Mouse (Mus musculus): ENCODE results near the gene Psd. TPM values are rescaled to one million over a fixed set of nuclear protein-coding genes. Genes with fewer than 3 reads are reported as not detected.

Psd gene
- polyA plus RNA-seq, 1 experiment from 2014 or later: 58.4 TPM

DNA sequence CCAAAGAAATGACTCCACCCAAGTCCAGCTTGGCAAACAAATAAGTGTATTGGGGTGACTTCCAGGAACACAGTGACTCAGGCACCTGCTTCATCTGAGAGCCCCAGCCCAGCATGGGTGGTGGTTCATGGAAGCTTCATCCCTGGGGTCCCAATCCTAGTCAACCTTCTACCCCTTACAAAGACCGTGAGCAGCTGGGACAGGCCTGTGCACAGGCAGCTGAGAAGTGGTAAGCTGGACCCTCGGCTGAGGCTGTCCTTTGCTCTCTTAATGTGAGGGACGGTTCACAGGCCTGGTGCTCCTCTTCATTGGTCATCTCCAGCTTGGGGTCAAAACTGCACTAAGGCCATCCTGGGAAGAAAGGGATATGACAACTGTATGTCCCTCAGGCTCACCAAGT is 39.4 kb downstream of the Psd start:
- H3K4me2 ChIP-seq: no peak overlapping the region
- no peaks in the 10 kb centered on the region for H3K9me3 ChIP-seq
- H3K4me3 ChIP-seq: no peak overlapping the region
- no peaks in the 10 kb centered on the region for H3K4me1 ChIP-seq (replicated peaks)
- H3K36me3 ChIP-seq: peaks cover 52% of the 10 kb centered on the region
- WGBS: 94% methylated on average over 3 of the region's 3 CpGs
- H3K27ac ChIP-seq: no peak overlapping the region
- no peak overlapping the region for H3K9ac ChIP-seq
- no peaks in the 10 kb centered on the region for H3K27me3 ChIP-seq
- ATAC-seq (ENCODE audit: low FRiP score): no peak

DNA sequence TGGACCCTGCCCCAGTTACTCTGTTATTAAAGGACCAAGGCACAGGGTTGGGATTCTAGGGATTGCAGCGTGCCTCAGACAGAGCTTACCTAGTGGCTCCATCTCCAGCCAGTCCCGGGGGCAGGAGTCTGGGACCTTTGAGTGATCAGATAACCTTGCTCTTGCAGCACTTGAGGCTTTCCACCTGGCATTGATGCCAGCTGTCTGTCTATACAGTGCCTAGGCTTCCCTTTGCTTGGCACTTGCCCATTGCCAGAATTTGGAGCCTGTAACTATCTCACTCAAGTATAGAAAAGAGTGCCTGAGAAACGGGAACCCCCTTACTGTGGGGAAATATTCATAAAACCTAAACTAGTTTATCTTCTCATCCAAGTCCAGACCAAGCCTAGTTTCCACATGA is 40.0 kb downstream of the Psd start:
- Histone ChIP-seq H3K36me3 (peaks cover 59% of the 10 kb centered on the region), H3K27ac (no peak overlapping the region), H3K27me3 (no peaks in the 10 kb centered on the region), H3K4me1 (replicated peaks) (no peaks in the 10 kb centered on the region), H3K9me3 (no peaks in the 10 kb centered on the region), H3K4me3 (no peak overlapping the region), H3K9ac (no peak overlapping the region), H3K4me2 (no peak overlapping the region)
- 95% methylated on average over 3 of the region's 3 CpGs for WGBS
- ATAC-seq (ENCODE audit: low FRiP score): no peak

DNA sequence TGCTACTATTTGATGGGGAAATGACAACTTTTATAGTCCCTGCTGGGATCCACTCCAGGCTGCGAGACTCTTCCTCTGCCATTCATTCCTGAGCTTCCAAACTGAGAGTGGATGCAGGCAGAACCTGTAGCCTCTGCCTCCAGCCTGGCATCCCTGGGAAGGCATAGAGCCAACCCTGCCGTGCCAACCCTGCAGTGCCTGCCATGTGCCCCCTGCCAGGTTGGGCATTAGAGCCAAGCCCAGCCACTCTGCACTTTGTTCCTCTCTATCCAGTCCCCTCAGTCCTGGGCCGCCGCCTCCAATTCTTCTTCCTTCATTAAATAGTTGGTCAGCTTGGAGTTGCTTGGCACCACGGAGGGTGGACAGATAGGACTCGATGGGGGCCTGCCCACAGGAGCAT is 40.9 kb downstream of the Psd start:
- Histone ChIP-seq H3K4me1 (replicated peaks) (no peaks in the 10 kb centered on the region), H3K4me3 (no peak overlapping the region), H3K9me3 (no peaks in the 10 kb centered on the region), H3K9ac (no peak overlapping the region), H3K4me2 (no peak overlapping the region), H3K36me3 (peaks cover 67% of the 10 kb centered on the region), H3K27ac (no peak overlapping the region), H3K27me3 (no peaks in the 10 kb centered on the region)
- ATAC-seq (ENCODE audit: low FRiP score): no peak
- WGBS: 90% methylated on average over 6 of the region's 6 CpGs

DNA sequence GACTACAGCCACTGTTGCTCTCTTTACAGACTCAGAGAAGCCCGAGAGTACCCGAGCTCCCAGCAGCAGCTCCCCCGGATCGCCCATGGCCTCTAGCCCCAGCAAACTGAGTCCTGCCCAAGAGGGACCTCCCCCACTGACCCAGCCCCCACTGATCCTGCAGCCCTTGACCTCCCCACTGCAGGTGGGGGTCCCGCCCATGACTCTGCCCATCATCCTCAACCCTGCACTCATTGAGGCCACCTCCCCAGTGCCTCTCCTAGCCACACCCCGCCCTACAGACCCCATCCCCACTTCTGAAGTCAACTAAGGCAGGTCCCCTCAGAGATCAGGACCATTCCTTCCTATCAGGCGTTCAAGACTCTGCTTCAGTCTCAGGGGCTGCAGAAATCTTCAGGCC is 41.3 kb downstream of the Psd start:
- H3K4me1 ChIP-seq (replicated peaks): no peaks in the 10 kb centered on the region
- H3K4me3 ChIP-seq: no peak overlapping the region
- no peaks in the 10 kb centered on the region for H3K9me3 ChIP-seq
- ATAC-seq (ENCODE audit: low FRiP score): no peak
- WGBS: 85% methylated on average over 7 of the region's 7 CpGs
- H3K9ac ChIP-seq: no peak overlapping the region
- peaks cover 72% of the 10 kb centered on the region for H3K36me3 ChIP-seq
- H3K27me3 ChIP-seq: no peaks in the 10 kb centered on the region
- H3K4me2 ChIP-seq: no peak overlapping the region
- H3K27ac ChIP-seq: no peak overlapping the region

DNA sequence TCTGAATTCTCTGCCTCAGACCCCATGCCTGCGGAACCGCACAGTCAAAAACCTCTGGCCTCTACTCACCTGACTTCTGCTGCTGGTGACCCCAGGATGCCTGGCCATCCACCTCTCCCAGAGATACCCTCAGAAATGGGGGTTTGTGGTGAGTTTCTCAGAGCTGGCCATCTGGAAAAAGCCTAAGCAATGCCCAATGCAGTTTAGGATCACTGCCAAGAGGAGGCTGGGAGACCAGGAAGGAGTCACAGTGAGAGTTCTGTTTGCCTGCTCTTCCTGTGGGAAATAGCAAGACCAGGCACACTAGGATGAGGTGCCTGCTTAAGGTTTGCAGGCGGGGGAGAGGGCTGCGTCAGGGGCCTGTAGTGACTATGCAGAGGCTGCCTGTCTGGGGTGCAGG is 42.3 kb downstream of the Psd start:
- H3K4me1 ChIP-seq (replicated peaks): no peaks in the 10 kb centered on the region
- no peak overlapping the region for H3K4me3 ChIP-seq
- no peaks in the 10 kb centered on the region for H3K27me3 ChIP-seq
- H3K36me3 ChIP-seq: peaks cover 81% of the 10 kb centered on the region
- H3K9me3 ChIP-seq: no peaks in the 10 kb centered on the region
- WGBS: 97% methylated on average over 4 of the region's 4 CpGs
- no peak overlapping the region for H3K4me2 ChIP-seq
- ATAC-seq (ENCODE audit: low FRiP score): no peak
- H3K9ac ChIP-seq: no peak overlapping the region
- H3K27ac ChIP-seq: no peak overlapping the region

DNA sequence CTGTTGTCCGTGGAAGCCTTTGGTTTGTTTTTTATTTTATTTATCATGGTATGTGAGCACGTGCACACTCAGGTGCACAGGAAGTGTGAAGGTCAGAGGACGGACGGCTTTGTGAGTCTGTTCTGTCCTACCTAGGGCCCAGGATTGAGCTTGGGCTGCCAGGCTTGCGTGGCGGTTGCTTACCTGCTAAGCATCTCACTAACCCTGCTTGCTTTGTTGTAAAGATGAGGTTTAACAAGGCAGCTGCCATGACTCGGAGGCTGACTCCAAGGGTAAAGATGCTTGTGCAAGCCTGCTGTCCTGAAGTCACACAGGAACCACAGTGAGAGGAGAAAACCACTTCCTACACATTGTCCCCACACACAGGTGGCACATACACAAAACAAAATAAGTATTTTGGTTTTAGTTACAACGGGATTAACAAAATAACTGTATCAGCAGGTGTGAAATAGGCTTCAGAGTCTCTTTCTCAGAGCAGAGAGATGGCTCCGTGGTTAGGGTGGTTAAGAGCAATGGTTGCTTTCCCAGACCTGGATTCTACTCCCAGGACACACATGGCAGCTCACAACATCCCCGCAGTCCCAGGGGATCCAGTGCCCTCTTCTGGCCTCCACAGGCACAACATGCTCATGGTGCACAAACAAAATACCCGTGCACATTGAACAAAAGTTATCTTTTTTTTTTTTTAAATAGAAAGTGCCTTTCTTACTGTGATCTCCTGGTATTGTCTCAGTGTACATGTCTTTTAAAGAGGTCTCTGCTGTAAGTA is 44.7 kb downstream of the Psd start:
- H3K9me3 ChIP-seq: no peaks in the 10 kb centered on the region
- H3K4me1 ChIP-seq (replicated peaks): no peaks in the 10 kb centered on the region
- no peak for ATAC-seq (ENCODE audit: low FRiP score)
- WGBS: 96% methylated on average over 11 of the region's 11 CpGs
- H3K27ac ChIP-seq: no peak overlapping the region
- peaks cover 92% of the 10 kb centered on the region for H3K36me3 ChIP-seq
- no peaks in the 10 kb centered on the region for H3K27me3 ChIP-seq
- no peak overlapping the region for H3K4me3 ChIP-seq
- H3K4me2 ChIP-seq: no peak overlapping the region
- no peak overlapping the region for H3K9ac ChIP-seq

DNA sequence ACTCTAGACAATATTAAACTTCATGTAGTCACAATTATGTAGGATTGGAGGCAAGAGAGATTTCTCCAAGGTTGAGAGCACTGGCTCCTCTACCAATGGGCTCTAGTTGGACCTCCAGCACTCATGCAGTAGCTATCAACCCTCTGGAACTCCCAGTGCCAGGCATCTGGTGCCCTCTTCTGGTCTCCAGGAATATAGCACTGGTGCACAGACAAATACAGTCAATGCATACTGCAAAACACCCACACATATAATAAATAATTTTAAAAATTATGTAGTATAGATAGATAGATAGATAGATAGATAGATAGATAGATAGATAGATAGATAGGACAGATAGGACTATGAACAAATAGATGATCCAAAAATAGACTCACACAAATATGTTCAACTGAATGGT is 51.6 kb downstream of the Psd start:
- Histone ChIP-seq H3K27me3 (no peaks in the 10 kb centered on the region), H3K4me2 (no peak overlapping the region), H3K36me3 (peaks cover 84% of the 10 kb centered on the region), H3K27ac (no peak overlapping the region), H3K9me3 (peaks cover 3% of the 10 kb centered on the region; the same call in 1 of the 2 replicates), H3K4me3 (no peak overlapping the region), H3K4me1 (replicated peaks) (no peaks in the 10 kb centered on the region), H3K9ac (no peak overlapping the region)
- ATAC-seq (ENCODE audit: low FRiP score): no peak

DNA sequence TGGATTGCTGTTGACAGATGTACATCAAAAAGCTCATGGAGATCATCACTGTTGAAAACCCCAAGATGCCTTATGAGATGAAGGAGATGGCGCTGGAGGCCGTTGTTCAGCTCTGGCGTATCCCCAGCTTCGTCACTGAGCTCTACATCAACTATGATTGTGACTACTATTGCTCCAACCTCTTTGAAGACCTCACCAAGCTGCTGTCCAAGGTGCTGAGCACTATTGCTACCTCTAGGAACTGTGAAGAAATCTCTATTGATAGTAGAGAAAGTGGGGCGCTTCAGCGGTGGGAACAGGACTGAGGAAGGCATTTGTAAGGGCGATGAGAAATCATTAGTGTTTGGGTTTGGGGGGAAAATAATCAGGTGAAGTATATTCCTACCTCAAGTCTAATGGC is 62.2 kb downstream of the Psd start:
- Histone ChIP-seq H3K4me3 (no peak overlapping the region), H3K9ac (no peak overlapping the region), H3K9me3 (no peaks in the 10 kb centered on the region), H3K27ac (no peak overlapping the region), H3K4me2 (no peak overlapping the region), H3K27me3 (no peaks in the 10 kb centered on the region), H3K4me1 (replicated peaks) (no peaks in the 10 kb centered on the region), H3K36me3 (peaks cover 100% of the 10 kb centered on the region)
- WGBS: 94% methylated on average over 7 of the region's 7 CpGs
- no peak for ATAC-seq (ENCODE audit: low FRiP score)

MicroRNAs encoded within 50 kb of the gene (microRNA counts, 519-probe panel; counts per million panel counts)
- microRNA mmu-miR-146b: 51.3 counts per million

Small RNAs within 50 kb of the gene (microRNA-seq; reads per million reads assigned to microRNA genes)
- 1.9 reads per million for gene Mir146b

Other genes with a start within 250 kb of the Psd start
- not detected in 2 replicates for gene Elovl3, start 195.3 kb downstream of the Psd start, polyA plus RNA-seq (2015; fragmentation: Nextera tagmentation; extraction: Ambion mirVana)
- 0.23 and 0.31 TPM in 2 replicates for gene Pitx3, start 178.8 kb downstream of the Psd start, polyA plus RNA-seq (2015; fragmentation: Nextera tagmentation; extraction: Ambion mirVana)
- 71.6 and 80.4 TPM in 2 replicates for gene Gbf1, start 174.6 kb downstream of the Psd start, polyA plus RNA-seq (2015; fragmentation: Nextera tagmentation; extraction: Ambion mirVana)
- gene Nfkb2, start 22.8 kb downstream of the Psd start, polyA plus RNA-seq (2015; fragmentation: Nextera tagmentation; extraction: Ambion mirVana): 2.3 and 2.4 TPM in 2 replicates
- 39.8 and 40.0 TPM in 2 replicates for gene Fbxl15, start 1.0 kb upstream of the Psd start, polyA plus RNA-seq (2015; fragmentation: Nextera tagmentation; extraction: Ambion mirVana)
- gene Cuedc2, start 11.5 kb upstream of the Psd start, polyA plus RNA-seq (2015; fragmentation: Nextera tagmentation; extraction: Ambion mirVana): 317 and 326 TPM in 2 replicates
- gene Mfsd13a, start 14.0 kb upstream of the Psd start, polyA plus RNA-seq (2015; fragmentation: Nextera tagmentation; extraction: Ambion mirVana): 8.2 and 11.2 TPM in 2 replicates
- gene 2310034G01Rik, start 23.1 kb upstream of the Psd start, polyA plus RNA-seq (2015; fragmentation: Nextera tagmentation; extraction: Ambion mirVana): 2.4 and 2.7 TPM in 2 replicates
- 310 and 317 TPM in 2 replicates for gene Actr1a, start 68.6 kb upstream of the Psd start, polyA plus RNA-seq (2015; fragmentation: Nextera tagmentation; extraction: Ambion mirVana)
- 25.0 and 26.3 TPM in 2 replicates for gene Sufu, start 69.7 kb upstream of the Psd start, polyA plus RNA-seq (2015; fragmentation: Nextera tagmentation; extraction: Ambion mirVana)
- gene Trim8, start 174.5 kb upstream of the Psd start, polyA plus RNA-seq (2015; fragmentation: Nextera tagmentation; extraction: Ambion mirVana): 29.7 and 31.6 TPM in 2 replicates
- gene Arl3, start 246.0 kb upstream of the Psd start, polyA plus RNA-seq (2015; fragmentation: Nextera tagmentation; extraction: Ambion mirVana): 212 and 220 TPM in 2 replicates
- gene Sfxn2, start 246.2 kb upstream of the Psd start, polyA plus RNA-seq (2015; fragmentation: Nextera tagmentation; extraction: Ambion mirVana): 10.3 and 12.6 TPM in 2 replicates